Mouse (Mus musculus) midbrain, embryonic 11.5 days (tissue): Measurements from ENCODE around the gene Ier5. TPM values are rescaled to one million over a fixed set of nuclear protein-coding genes. Genes with fewer than 3 reads are reported as not detected.

Experiments
- ATAC-seq: fragments of 200-750 bp; cut with Nextera tagmentation; 2 replicates; pipeline ENCODE4 v1.8.0; 2017; ENCODE audit warnings: moderate TSS enrichment, moderate library complexity; ENCODE audit not compliant: low FRiP score
- DNase-seq: peaks from one replicate; pipeline ENCODE4 v3.0.0; 2015; ENCODE audit warnings: low spot score; ENCODE audit errors: missing footprints
- H3K27ac ChIP-seq: fragments of 300-500 bp; sonication (generic); 2 replicates; pipeline ENCODE4 v1.5.1; 2014; ENCODE audit warnings: low read depth, low read length
- H3K27me3 ChIP-seq: fragments of 300-500 bp; sonication (generic); 2 replicates; pipeline ENCODE4 v1.6.1; 2014; ENCODE audit warnings: mild to moderate bottlenecking, low read length, moderate library complexity, mixed read lengths; ENCODE audit not compliant: control insufficient read depth, insufficient read depth
- H3K36me3 ChIP-seq: fragments of 300-500 bp; sonication (generic); 2 replicates; pipeline ENCODE4 v1.6.1; 2014; ENCODE audit warnings: mild to moderate bottlenecking, low read length, moderate library complexity, mixed read lengths; ENCODE audit not compliant: control insufficient read depth, insufficient read depth
- H3K4me1 ChIP-seq: fragments of 300-500 bp; sonication (generic); 2 replicates; pipeline ENCODE4 v1.6.1; 2014; ENCODE audit warnings: low read length; ENCODE audit not compliant: control insufficient read depth, insufficient read depth
- H3K4me2 ChIP-seq: fragments of 300-500 bp; sonication (generic); 2 replicates; pipeline ENCODE4 v1.6.1; 2014; ENCODE audit warnings: mild to moderate bottlenecking, moderate library complexity
- H3K4me3 ChIP-seq: fragments of 300-500 bp; sonication (generic); 2 replicates; pipeline ENCODE4 v1.5.1; 2014; ENCODE audit warnings: low read depth, low read length
- H3K9ac ChIP-seq: fragments of 300-500 bp; sonication (generic); 2 replicates; pipeline ENCODE4 v1.6.1; 2014; ENCODE audit warnings: low read length
- H3K9me3 ChIP-seq: fragments of 300-500 bp; sonication (generic); 2 replicates; pipeline ENCODE4 v1.6.1; 2016; ENCODE audit warnings: low read length; ENCODE audit not compliant: control insufficient read depth
- whole genome bisulfite sequencing: fragments of 180-500 bp; shearing (Covaris S2); extraction: QIAGEN DNeasy Blood & Tissue Kit; methylation state at CpG from one replicate; pipeline ENCODE4 v1.1.7; 2014; 5-methylcytosine and 5-hydroxymethylcytosine counted together
- polyA plus RNA-seq: library from polyadenylated mRNA; unstranded; fragments of >200 nt; fragmentation: Nextera tagmentation; extraction: Ambion mirVana; gene quantifications from 2 replicates; pipeline ENCODE4 v1.2.1, GENCODE M21; 2014

Ier5 gene
- polyA plus RNA-seq, 1 experiment from 2014 or later = 13.5 TPM

GRCm38 (mm10) chr1:155056166-155056565 lies 43.3 kb downstream of the Ier5 start:
- no peak overlapping the region for H3K4me3 ChIP-seq
- ATAC-seq (no peak), DNase-seq (no peak)
- H3K9ac ChIP-seq = no peak overlapping the region
- WGBS = 96% methylated on average over 1 of the region's 1 CpGs
- peaks cover 15% of the 10 kb centered on the region for H3K4me1 ChIP-seq
- no peak overlapping the region for H3K27ac ChIP-seq
- no peak overlapping the region for H3K4me2 ChIP-seq
- H3K36me3 ChIP-seq = no peaks in the 10 kb centered on the region
- H3K27me3 ChIP-seq = no peaks in the 10 kb centered on the region
- no peaks in the 10 kb centered on the region for H3K9me3 ChIP-seq

GRCm38 (mm10) chr1:155055041-155055440 lies 44.4 kb downstream of the Ier5 start:
- H3K36me3 ChIP-seq = no peaks in the 10 kb centered on the region
- no peak overlapping the region for H3K4me3 ChIP-seq
- ATAC-seq (no peak), DNase-seq (no peak)
- H3K9me3 ChIP-seq = no peaks in the 10 kb centered on the region
- H3K4me2 ChIP-seq = no peak overlapping the region
- peaks cover 19% of the 10 kb centered on the region for H3K4me1 ChIP-seq
- H3K27me3 ChIP-seq = no peaks in the 10 kb centered on the region
- H3K27ac ChIP-seq = no peak overlapping the region
- WGBS = 63% methylated on average over 3 of the region's 3 CpGs
- H3K9ac ChIP-seq = no peak overlapping the region

- peak; percentile 81 for DNase-seq
- H3K36me3 ChIP-seq = no peaks in the 10 kb centered on the region
- WGBS = 78% methylated on average over 6 of the region's 6 CpGs
- ATAC-seq = no peak
- peaks cover 21% of the 10 kb centered on the region for H3K4me1 ChIP-seq
- no peak overlapping the region for H3K4me2 ChIP-seq
- H3K27me3 ChIP-seq = no peaks in the 10 kb centered on the region
- H3K27ac ChIP-seq = no peak overlapping the region
- H3K9me3 ChIP-seq = no peaks in the 10 kb centered on the region
- no peak overlapping the region for H3K4me3 ChIP-seq
- H3K9ac ChIP-seq = no peak overlapping the region
These were observed 45.0 kb downstream of the Ier5 start for GRCm38 (mm10) chr1:155054366-155054965.

GRCm38 (mm10) chr1:155053296-155053695 lies 46.1 kb downstream of the Ier5 start:
- Histone ChIP-seq H3K4me1 (peaks cover 25% of the 10 kb centered on the region), H3K4me2 (no peak overlapping the region), H3K9me3 (no peaks in the 10 kb centered on the region), H3K36me3 (no peaks in the 10 kb centered on the region), H3K4me3 (no peak overlapping the region), H3K9ac (no peak overlapping the region), H3K27me3 (no peaks in the 10 kb centered on the region), H3K27ac (peak overlapping the region; percentile 28; the same call in 1 of the 2 replicates)
- ATAC-seq = no peak
- peak; percentile 83 for DNase-seq
- WGBS = 84% methylated on average over 1 of the region's 1 CpGs

- ATAC-seq (peak; percentile 63), DNase-seq (peak; percentile 93)
- Histone ChIP-seq H3K9ac (peak overlapping the region; percentile 33; the same call in 1 of the 2 replicates), H3K36me3 (no peaks in the 10 kb centered on the region), H3K4me3 (no peak overlapping the region), H3K4me1 (peaks cover 25% of the 10 kb centered on the region), H3K4me2 (no peak overlapping the region), H3K27me3 (no peaks in the 10 kb centered on the region), H3K9me3 (no peaks in the 10 kb centered on the region), H3K27ac (peak overlapping the region; percentile 60; the same call in 1 of the 2 replicates)
- WGBS = 8% methylated on average over 9 of the region's 9 CpGs
These were observed 46.7 kb downstream of the Ier5 start for GRCm38 (mm10) chr1:155052761-155053166.

- DNase-seq (peak; percentile 92), ATAC-seq (0 out of 2 replicates have a peak, but pooled peaks have one; percentile 3)
- Histone ChIP-seq H3K9me3 (no peaks in the 10 kb centered on the region), H3K4me2 (no peak overlapping the region), H3K9ac (peak overlapping the region; percentile 44; the same call in 1 of the 2 replicates), H3K27me3 (no peaks in the 10 kb centered on the region), H3K36me3 (no peaks in the 10 kb centered on the region), H3K4me3 (no peak overlapping the region), H3K27ac (peak overlapping the region; percentile 60; the same call in 1 of the 2 replicates), H3K4me1 (peaks cover 25% of the 10 kb centered on the region)
- WGBS = 11% methylated on average over 4 of the region's 4 CpGs
These were observed 47.2 kb downstream of the Ier5 start for GRCm38 (mm10) chr1:155052131-155052760.

GRCm38 (mm10) chr1:155051701-155052127 lies 47.7 kb downstream of the Ier5 start:
- WGBS = 37% methylated on average over 10 of the region's 10 CpGs
- no peak for ATAC-seq
- Histone ChIP-seq H3K9ac (peak overlapping the region; percentile 37), H3K4me2 (no peak overlapping the region), H3K27me3 (no peaks in the 10 kb centered on the region), H3K4me3 (no peak overlapping the region), H3K9me3 (no peaks in the 10 kb centered on the region), H3K36me3 (no peaks in the 10 kb centered on the region), H3K27ac (peak overlapping the region; percentile 60; the same call in 1 of the 2 replicates), H3K4me1 (peaks cover 25% of the 10 kb centered on the region)
- no peak for DNase-seq

GRCm38 (mm10) chr1:155050897-155051592 lies 48.4 kb downstream of the Ier5 start:
- H3K4me2 ChIP-seq = no peak overlapping the region
- 86% methylated on average over 9 of the region's 9 CpGs for WGBS
- ATAC-seq (no peak), DNase-seq (no peak)
- no peak overlapping the region for H3K4me3 ChIP-seq
- no peaks in the 10 kb centered on the region for H3K9me3 ChIP-seq
- no peak overlapping the region for H3K9ac ChIP-seq
- H3K27ac ChIP-seq = no peak overlapping the region
- peaks cover 25% of the 10 kb centered on the region for H3K4me1 ChIP-seq
- H3K36me3 ChIP-seq = no peaks in the 10 kb centered on the region
- no peaks in the 10 kb centered on the region for H3K27me3 ChIP-seq

GRCm38 (mm10) chr1:155050174-155050573 lies 49.3 kb downstream of the Ier5 start:
- H3K9me3 ChIP-seq = no peaks in the 10 kb centered on the region
- DNase-seq (no peak), ATAC-seq (peak; percentile 55)
- H3K9ac ChIP-seq = no peak overlapping the region
- peaks cover 25% of the 10 kb centered on the region for H3K4me1 ChIP-seq
- no peaks in the 10 kb centered on the region for H3K36me3 ChIP-seq
- 45% methylated on average over 5 of the region's 5 CpGs for WGBS
- no peak overlapping the region for H3K4me2 ChIP-seq
- no peaks in the 10 kb centered on the region for H3K27me3 ChIP-seq
- H3K4me3 ChIP-seq = no peak overlapping the region
- no peak overlapping the region for H3K27ac ChIP-seq
